Mouse (Mus musculus): ENCODE results near the gene Ryr3. TPM values are rescaled to one million over a fixed set of nuclear protein-coding genes. Genes with fewer than 3 reads are reported as not detected.

The Ryr3 gene
- polyA plus RNA-seq, 1 experiment from 2014 or later = 2.1 TPM

DNA sequence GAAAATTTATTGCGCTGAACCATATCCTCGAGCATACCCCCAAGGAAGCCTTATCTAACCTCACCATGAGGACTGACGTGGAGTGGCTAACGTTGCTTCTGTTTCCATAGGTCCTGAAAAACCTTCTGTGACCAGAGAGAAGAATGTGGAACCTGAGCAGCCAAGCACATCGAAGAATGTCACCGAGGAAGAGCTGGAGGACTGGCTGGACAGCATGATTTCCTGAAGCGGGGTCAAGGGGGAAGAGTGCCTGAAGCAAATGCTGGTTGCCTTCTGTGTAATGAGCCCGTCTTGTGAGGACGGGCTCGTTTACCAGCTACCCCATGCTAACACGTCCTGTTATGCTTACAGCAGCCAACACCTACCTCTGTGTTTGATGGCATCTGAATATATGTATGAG, 586.2 kb downstream of the Ryr3 start:
- ATAC-seq (ENCODE audit: low FRiP score, low TSS enrichment) (no peak), DNase-seq (ENCODE audit: low spot score) (no peak)
- WGBS = 82% methylated on average over 11 of the region's 11 CpGs
- no peak overlapping the region for H3K27ac ChIP-seq (replicated peaks)
- no peaks in the 10 kb centered on the region for H3K9me3 ChIP-seq (ENCODE audit: control insufficient read depth, low read length)
- no peaks in the 10 kb centered on the region for H3K27me3 ChIP-seq (ENCODE audit: control insufficient read depth, insufficient read depth, low read length)
- TF ChIP-seq CTCF (IDR thresholded peaks at IDR 0.05; ENCODE audit: low read depth) (no peak), EP300 (optimal IDR thresholded peaks at IDR 0.05) (no peak)
- no peak overlapping the region for H3K4me2 ChIP-seq (replicated peaks; ENCODE audit: low read depth)
- H3K9ac ChIP-seq (ENCODE audit: low read length) = no peak overlapping the region
- no peak overlapping the region for H3K4me3 ChIP-seq (ENCODE audit: low read depth, low read length)
- H3K36me3 ChIP-seq (ENCODE audit: control insufficient read depth, insufficient read depth, low read length) = peaks cover 4% of the 10 kb centered on the region
- no peaks in the 10 kb centered on the region for H3K4me1 ChIP-seq (replicated peaks; ENCODE audit: control insufficient read depth, insufficient read depth)

DNA sequence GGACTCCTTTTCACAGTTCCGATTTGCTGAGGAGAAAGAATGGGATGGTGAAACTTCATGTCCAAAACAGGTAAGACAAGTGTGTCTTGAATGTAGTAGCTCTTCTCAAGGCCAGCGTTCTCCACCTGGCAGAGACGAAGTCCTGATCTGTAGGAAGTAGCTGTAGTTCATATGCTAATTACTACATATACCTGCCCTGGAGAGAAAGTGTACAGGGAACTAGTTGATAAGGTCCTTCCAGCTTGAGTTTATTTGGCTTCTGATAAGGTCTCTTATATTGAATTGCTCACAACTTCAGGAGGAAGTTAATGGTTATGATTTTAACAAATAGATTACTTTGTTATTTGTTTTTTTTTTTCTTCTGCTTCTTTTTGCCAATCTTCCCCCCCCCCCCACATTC, 591.7 kb downstream of the Ryr3 start:
- Histone ChIP-seq H3K4me3 (ENCODE audit: low read depth, low read length) (no peak overlapping the region), H3K36me3 (ENCODE audit: control insufficient read depth, insufficient read depth, low read length) (no peaks in the 10 kb centered on the region), H3K27me3 (ENCODE audit: control insufficient read depth, insufficient read depth, low read length) (no peaks in the 10 kb centered on the region), H3K27ac (replicated peaks) (no peak overlapping the region), H3K9ac (ENCODE audit: low read length) (no peak overlapping the region), H3K9me3 (ENCODE audit: control insufficient read depth, low read length) (no peaks in the 10 kb centered on the region), H3K4me2 (replicated peaks; ENCODE audit: low read depth) (no peak overlapping the region), H3K4me1 (replicated peaks; ENCODE audit: control insufficient read depth, insufficient read depth) (no peaks in the 10 kb centered on the region)
- WGBS = 65% methylated on average over 3 of the region's 3 CpGs
- DNase-seq (ENCODE audit: low spot score) = no peak
- no peak for TF ChIP-seq CTCF (IDR thresholded peaks at IDR 0.05; ENCODE audit: low read depth)
- no peak for TF ChIP-seq EP300 (optimal IDR thresholded peaks at IDR 0.05)
- ATAC-seq (ENCODE audit: low FRiP score, low TSS enrichment) = peak; percentile 72; the same call in 1 of the 2 replicates

GRCm38 (mm10) chr2:112617206-112617605, 599.7 kb downstream of the Ryr3 start:
- H3K4me3 ChIP-seq (ENCODE audit: low read depth, low read length) = no peak overlapping the region
- 21% methylated on average over 3 of the region's 3 CpGs for WGBS
- no peak for DNase-seq (ENCODE audit: low spot score)

GRCm38 (mm10) chr2:112614375-112614774, 602.5 kb downstream of the Ryr3 start:
- ATAC-seq (ENCODE audit: low FRiP score, low TSS enrichment) (no peak), DNase-seq (ENCODE audit: low spot score) (no peak)
- no peaks in the 10 kb centered on the region for H3K27me3 ChIP-seq (ENCODE audit: control insufficient read depth, insufficient read depth, low read length)
- H3K27ac ChIP-seq (replicated peaks) = no peak overlapping the region
- no peaks in the 10 kb centered on the region for H3K9me3 ChIP-seq (ENCODE audit: control insufficient read depth, low read length)
- no peaks in the 10 kb centered on the region for H3K36me3 ChIP-seq (ENCODE audit: control insufficient read depth, insufficient read depth, low read length)
- no peak overlapping the region for H3K9ac ChIP-seq (ENCODE audit: low read length)
- H3K4me3 ChIP-seq (ENCODE audit: low read depth, low read length) = no peak overlapping the region
- TF ChIP-seq CTCF (IDR thresholded peaks at IDR 0.05; ENCODE audit: low read depth) (no peak), EP300 (optimal IDR thresholded peaks at IDR 0.05) (no peak)
- H3K4me2 ChIP-seq (replicated peaks; ENCODE audit: low read depth) = no peak overlapping the region
- no peaks in the 10 kb centered on the region for H3K4me1 ChIP-seq (replicated peaks; ENCODE audit: control insufficient read depth, insufficient read depth)
- WGBS = 81% methylated on average over 7 of the region's 7 CpGs

More at GRCm38 (mm10) chr2:112617206-112617605, 599.7 kb downstream of the Ryr3 start:
- no peak overlapping the region for H3K27ac ChIP-seq (replicated peaks)
- no peaks in the 10 kb centered on the region for H3K9me3 ChIP-seq (ENCODE audit: control insufficient read depth, low read length)
- ATAC-seq (ENCODE audit: low FRiP score, low TSS enrichment) = no peak
- H3K4me2 ChIP-seq (replicated peaks; ENCODE audit: low read depth) = no peak overlapping the region
- H3K9ac ChIP-seq (ENCODE audit: low read length) = no peak overlapping the region
- H3K27me3 ChIP-seq (ENCODE audit: control insufficient read depth, insufficient read depth, low read length) = no peaks in the 10 kb centered on the region
- H3K4me1 ChIP-seq (replicated peaks; ENCODE audit: control insufficient read depth, insufficient read depth) = no peaks in the 10 kb centered on the region
- no peaks in the 10 kb centered on the region for H3K36me3 ChIP-seq (ENCODE audit: control insufficient read depth, insufficient read depth, low read length)
- TF ChIP-seq EP300 (optimal IDR thresholded peaks at IDR 0.05) (no peak), CTCF (IDR thresholded peaks at IDR 0.05; ENCODE audit: low read depth) (no peak)

DNA sequence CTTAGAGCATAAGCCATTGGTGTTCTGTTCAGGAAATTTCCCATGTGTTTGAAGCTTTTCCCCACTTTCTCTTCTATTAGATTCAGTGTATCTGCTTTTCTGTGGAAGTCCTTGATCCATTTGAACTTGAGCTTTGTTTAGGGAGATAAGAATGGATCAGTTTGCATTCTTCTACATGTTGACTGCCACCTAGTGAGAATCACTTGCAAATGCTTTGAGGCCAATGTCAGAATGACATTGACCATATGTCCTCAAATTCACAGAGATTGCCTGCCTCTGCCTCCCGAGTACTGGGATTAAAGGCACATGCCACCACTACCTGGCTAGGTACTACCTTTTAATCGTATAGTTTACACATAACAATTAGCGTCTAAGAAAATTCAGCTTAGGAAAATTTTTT, 604.3 kb downstream of the Ryr3 start:
- H3K27me3 ChIP-seq (ENCODE audit: control insufficient read depth, insufficient read depth, low read length) = no peaks in the 10 kb centered on the region
- ATAC-seq (ENCODE audit: low FRiP score, low TSS enrichment) (no peak), DNase-seq (ENCODE audit: low spot score) (no peak)
- H3K36me3 ChIP-seq (ENCODE audit: control insufficient read depth, insufficient read depth, low read length) = no peaks in the 10 kb centered on the region
- WGBS = 82% methylated on average over 3 of the region's 3 CpGs
- no peaks in the 10 kb centered on the region for H3K9me3 ChIP-seq (ENCODE audit: control insufficient read depth, low read length)
- no peaks in the 10 kb centered on the region for H3K4me1 ChIP-seq (replicated peaks; ENCODE audit: control insufficient read depth, insufficient read depth)
- H3K9ac ChIP-seq (ENCODE audit: low read length) = no peak overlapping the region
- no peak overlapping the region for H3K4me2 ChIP-seq (replicated peaks; ENCODE audit: low read depth)
- H3K27ac ChIP-seq (replicated peaks) = no peak overlapping the region
- peak; percentile 61 for TF ChIP-seq CTCF (IDR thresholded peaks at IDR 0.05; ENCODE audit: low read depth)
- TF ChIP-seq EP300 (optimal IDR thresholded peaks at IDR 0.05) = no peak
- no peak overlapping the region for H3K4me3 ChIP-seq (ENCODE audit: low read depth, low read length)

DNA sequence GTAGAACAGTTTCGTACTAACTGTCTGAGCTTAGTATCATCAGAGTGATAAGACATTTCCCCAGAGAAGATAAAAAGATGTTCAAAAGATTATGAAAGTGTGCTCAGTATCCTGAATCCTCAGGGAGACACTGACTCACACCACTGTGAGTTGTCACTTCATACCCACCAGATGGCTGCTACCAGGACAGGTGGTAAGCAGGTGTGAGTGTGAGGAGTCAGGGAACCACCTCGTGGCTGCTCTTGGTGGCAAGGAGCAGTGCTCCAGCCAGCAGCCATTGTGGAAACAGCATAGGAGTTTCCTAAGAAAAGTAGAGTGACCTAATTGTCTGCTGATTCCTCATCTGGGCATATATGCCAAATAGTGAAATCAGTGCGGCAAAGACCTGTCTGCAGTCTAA, 610.4 kb downstream of the Ryr3 start:
- DNase-seq (ENCODE audit: low spot score) (no peak), ATAC-seq (ENCODE audit: low FRiP score, low TSS enrichment) (no peak)
- no peaks in the 10 kb centered on the region for H3K27me3 ChIP-seq (ENCODE audit: control insufficient read depth, insufficient read depth, low read length)
- no peaks in the 10 kb centered on the region for H3K9me3 ChIP-seq (ENCODE audit: control insufficient read depth, low read length)
- TF ChIP-seq CTCF (IDR thresholded peaks at IDR 0.05; ENCODE audit: low read depth) (no peak), EP300 (optimal IDR thresholded peaks at IDR 0.05) (no peak)
- no peaks in the 10 kb centered on the region for H3K36me3 ChIP-seq (ENCODE audit: control insufficient read depth, insufficient read depth, low read length)
- no peak overlapping the region for H3K4me2 ChIP-seq (replicated peaks; ENCODE audit: low read depth)
- WGBS = 75% methylated on average over 3 of the region's 3 CpGs
- H3K9ac ChIP-seq (ENCODE audit: low read length) = no peak overlapping the region
- H3K27ac ChIP-seq (replicated peaks) = no peak overlapping the region
- no peaks in the 10 kb centered on the region for H3K4me1 ChIP-seq (replicated peaks; ENCODE audit: control insufficient read depth, insufficient read depth)
- H3K4me3 ChIP-seq (ENCODE audit: low read depth, low read length) = no peak overlapping the region
